Mouse (Mus musculus) regulatory T cell (primary cell): Measurements from ENCODE around the gene Cyp4f18.
"Not testable (repeated sequence)": the region's sequence is repeated elsewhere in the genome, so short reads cannot be mapped to it uniquely, and the experiment has no call there.

ENCODE experiments used
- in situ Hi-C: fragments of 300-600 bp; cut with MboI, MseI; formaldehyde crosslinking; loops from one replicate; pipeline ENCODE4 v1.15.1; 2025; ENCODE audit warnings: high pct_unique_total_duplicates

The Cyp4f18 gene

GRCm38 (mm10) chr8:72009473-72009872, at the start of gene Cyp4f18:
TSS of gene Cyp4f18 (minus strand) at chr8:72009626.
- in situ Hi-C loops = loop anchor here (10.0 kb wide), 1 partner anchor 865 kb away; no protein-coding TSS in a partner anchor

GRCm38 (mm10) chr8:72057643-72058042, 48.2 kb upstream of the Cyp4f18 start:
- in situ Hi-C loops = loop anchor here (5.0 kb wide), 1 partner anchor 40 kb away; no protein-coding TSS in a partner anchor

GRCm38 (mm10) chr8:72054633-72055032, 45.2 kb upstream of the Cyp4f18 start:
- in situ Hi-C loops = loop anchor here (5.0 kb wide), 1 partner anchor 43 kb away; no protein-coding TSS in a partner anchor

GRCm38 (mm10) chr8:72042493-72042892, 33.1 kb upstream of the Cyp4f18 start:
- in situ Hi-C loops = no loop called here

GRCm38 (mm10) chr8:72040918-72041317, 31.5 kb upstream of the Cyp4f18 start, which contains the start of gene Olfr372:
TSS of gene Olfr372 (plus strand) at chr8:72041218.
- in situ Hi-C loops = not testable (repeated sequence)

- in situ Hi-C loops = not testable (repeated sequence)
Observed at GRCm38 (mm10) chr8:72032926-72033325, 23.5 kb upstream of the Cyp4f18 start.

GRCm38 (mm10) chr8:72024886-72025285, 15.5 kb upstream of the Cyp4f18 start:
- in situ Hi-C loops = loop anchor here (10.0 kb wide), 1 partner anchor 140 kb away; the partner anchor contains the start of gene Zfp709

GRCm38 (mm10) chr8:72019816-72020215, 10.4 kb upstream of the Cyp4f18 start:
- in situ Hi-C loops = loop anchor here (5.0 to 10.0 kb wide), 3 partner anchors 47 to 825 kb away; partner anchors contain the start of gene Zfp709

GRCm38 (mm10) chr8:72019022-72019421, 9.6 kb upstream of the Cyp4f18 start:
- in situ Hi-C loops = loop anchor here (5.0 to 10.0 kb wide), 2 partner anchors 48 to 824 kb away; no protein-coding TSS in a partner anchor

GRCm38 (mm10) chr8:72018141-72018540, 8.7 kb upstream of the Cyp4f18 start:
- in situ Hi-C loops = loop anchor here (5.0 to 10.0 kb wide), 2 partner anchors 49 to 823 kb away; no protein-coding TSS in a partner anchor

GRCm38 (mm10) chr8:72017339-72017738, 7.9 kb upstream of the Cyp4f18 start:
- in situ Hi-C loops = loop anchor here (5.0 to 10.0 kb wide), 2 partner anchors 50 to 823 kb away; no protein-coding TSS in a partner anchor

- in situ Hi-C loops = loop anchor here (10.0 kb wide), 1 partner anchor 819 kb away; no protein-coding TSS in a partner anchor
Observed at GRCm38 (mm10) chr8:72013506-72014228, 4.2 kb upstream of the Cyp4f18 start.

GRCm38 (mm10) chr8:72008134-72008641, 1.2 kb downstream of the Cyp4f18 start:
- in situ Hi-C loops = loop anchor here (10.0 kb wide), 1 partner anchor 863 kb away; no protein-coding TSS in a partner anchor

GRCm38 (mm10) chr8:72006763-72007162, 2.7 kb downstream of the Cyp4f18 start:
- in situ Hi-C loops = loop anchor here (10.0 kb wide), 1 partner anchor 862 kb away; no protein-coding TSS in a partner anchor

- in situ Hi-C loops = loop anchor here (10.0 kb wide), 1 partner anchor 861 kb away; no protein-coding TSS in a partner anchor
Observed at GRCm38 (mm10) chr8:72005912-72006311, 3.5 kb downstream of the Cyp4f18 start.

- in situ Hi-C loops = loop anchor here (10.0 kb wide), 1 partner anchor 858 kb away; no protein-coding TSS in a partner anchor
Observed at GRCm38 (mm10) chr8:72002942-72003341, 6.5 kb downstream of the Cyp4f18 start.

GRCm38 (mm10) chr8:72000223-72000622, 9.2 kb downstream of the Cyp4f18 start:
- in situ Hi-C loops = loop anchor here (10.0 kb wide), 1 partner anchor 855 kb away; no protein-coding TSS in a partner anchor

- in situ Hi-C loops = no loop called here
Observed at GRCm38 (mm10) chr8:71999434-71999833, 10.0 kb downstream of the Cyp4f18 start.

GRCm38 (mm10) chr8:71988867-71989599, 20.4 kb downstream of the Cyp4f18 start:
- in situ Hi-C loops = no loop called here

GRCm38 (mm10) chr8:71988110-71988866, 21.1 kb downstream of the Cyp4f18 start:
- in situ Hi-C loops = no loop called here

GRCm38 (mm10) chr8:71984601-71985000, 24.8 kb downstream of the Cyp4f18 start:
- in situ Hi-C loops = loop anchor here (5.0 kb wide), 1 partner anchor 852 kb away; no protein-coding TSS in a partner anchor
